Mouse (Mus musculus) kidney, embryonic 16.5 days (tissue): ENCODE measurements around the gene Nkx2-3. TPM values are rescaled to one million over a fixed set of nuclear protein-coding genes. Genes with fewer than 3 reads are reported as not detected.

Experiments used
- ATAC-seq: fragments of 200-750 bp; cut with Nextera tagmentation; 2 replicates; pipeline ENCODE4 v1.8.0; 2017; ENCODE audit warnings: moderate TSS enrichment; ENCODE audit not compliant: low FRiP score, low TSS enrichment
- H3K27ac ChIP-seq: fragments of 300-500 bp; sonication (generic); 2 replicates; pipeline ENCODE4 v1.5.1; 2014; ENCODE audit warnings: low read length
- H3K27me3 ChIP-seq: fragments of 300-500 bp; sonication (generic); 2 replicates; pipeline ENCODE4 v1.6.1; 2014; ENCODE audit warnings: low read length, control low read depth, mixed read lengths; ENCODE audit not compliant: insufficient read depth
- H3K36me3 ChIP-seq: fragments of 300-500 bp; sonication (generic); 2 replicates; pipeline ENCODE4 v1.6.1; 2014; ENCODE audit warnings: low read length, control low read depth, mixed read lengths; ENCODE audit not compliant: insufficient read depth
- H3K4me1 ChIP-seq: fragments of 300-500 bp; sonication (generic); 2 replicates; pipeline ENCODE4 v1.6.1; 2014; ENCODE audit warnings: low read length, control low read depth, mixed read lengths; ENCODE audit not compliant: insufficient read depth
- H3K4me2 ChIP-seq: fragments of 300-500 bp; sonication (generic); replicated peaks from 2 replicates; pipeline ENCODE4 v1.6.1; 2014; ENCODE audit warnings: low read depth, low read length
- H3K4me3 ChIP-seq: fragments of 300-500 bp; sonication (generic); 2 replicates; pipeline ENCODE4 v1.5.1; 2014; ENCODE audit warnings: mild to moderate bottlenecking, low read length
- H3K9ac ChIP-seq: fragments of 300-500 bp; sonication (generic); replicated peaks from 2 replicates; pipeline ENCODE4 v1.6.1; 2014; ENCODE audit warnings: low read length
- H3K9me3 ChIP-seq: fragments of 300-500 bp; sonication (generic); 2 replicates; pipeline ENCODE4 v1.6.1; 2016; ENCODE audit warnings: low read length, control low read depth
- WGBS: fragments of 180-500 bp; shearing (Covaris S2); extraction: QIAGEN DNeasy Blood & Tissue Kit; methylation state at CpG from one replicate; pipeline ENCODE4 v1.1.7; 2014; 5-methylcytosine and 5-hydroxymethylcytosine counted together
- polyA plus RNA-seq: library from polyadenylated mRNA; unstranded; fragments of >200 nt; fragmentation: Nextera tagmentation; extraction: Ambion mirVana; gene quantifications from 2 replicates; pipeline ENCODE4 v1.2.1, GENCODE M21; 2015

The Nkx2-3 gene
- 0.07 TPM in 1 of 2 replicates, not detected in the other for polyA plus RNA-seq

GRCm38 (mm10) chr19:43612051-43612450 lies at the start of gene Nkx2-3:
Gene Nkx2-3 (plus strand): TSS chr19:43612325.
- no peak within 1 kb of the TSS for H3K27ac ChIP-seq
- no peak within 1 kb of the TSS for H3K9ac ChIP-seq
- WGBS: under 1% methylated on average over 24 of the region's 24 CpGs
- H3K27me3 ChIP-seq: peaks cover 93% of the 10 kb centered on the region
- 0 out of 2 replicates have a peak within 1 kb of the TSS, but pooled peaks have one; percentile 23 for H3K4me2 ChIP-seq
- peak; percentile 29; the same call in 1 of the 2 replicates for ATAC-seq
- no peaks in the 10 kb centered on the region for H3K36me3 ChIP-seq
- H3K4me1 ChIP-seq: peaks cover 23% of the 10 kb centered on the region
- H3K9me3 ChIP-seq: no peaks in the 10 kb centered on the region
- H3K4me3 ChIP-seq: 0 out of 2 replicates have a peak within 1 kb of the TSS, but pooled peaks have one; percentile 8

- Histone ChIP-seq H3K9ac (no peak overlapping the region), H3K9me3 (no peaks in the 10 kb centered on the region), H3K27me3 (peaks cover 5% of the 10 kb centered on the region), H3K4me2 (no peak overlapping the region), H3K36me3 (no peaks in the 10 kb centered on the region), H3K4me3 (no peak overlapping the region), H3K4me1 (no peaks in the 10 kb centered on the region), H3K27ac (no peak overlapping the region)
- WGBS: 63% methylated on average over 5 of the region's 5 CpGs
- ATAC-seq: no peak
These were observed 49.0 kb upstream of the Nkx2-3 start for GRCm38 (mm10) chr19:43563166-43563565.

DNA sequence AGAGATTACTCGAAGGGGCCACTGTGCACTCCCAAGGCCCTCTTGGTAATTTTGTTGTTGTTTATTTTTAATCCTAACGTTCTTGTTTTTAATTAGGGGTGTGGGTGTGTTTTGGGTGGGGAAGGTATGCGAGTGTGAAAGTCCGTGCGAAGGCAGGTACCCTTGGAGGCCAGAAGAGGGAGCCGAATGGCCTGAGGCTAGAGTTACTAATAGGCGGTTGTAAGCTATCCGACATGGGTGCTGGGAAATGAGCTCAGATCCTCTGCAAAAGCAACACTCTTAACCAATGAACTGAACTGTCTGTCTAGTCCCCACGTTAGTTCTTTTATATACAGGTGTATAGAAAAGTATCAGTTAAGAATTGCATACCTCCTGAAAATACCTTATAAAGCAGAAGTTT lies 43.8 kb upstream of the Nkx2-3 start:
- 51% methylated on average over 9 of the region's 9 CpGs for WGBS
- H3K27me3 ChIP-seq: peaks cover 42% of the 10 kb centered on the region
- ATAC-seq: no peak

GRCm38 (mm10) chr19:43569133-43569532 lies 43.0 kb upstream of the Nkx2-3 start:
- H3K27ac ChIP-seq: no peak overlapping the region
- H3K4me2 ChIP-seq: no peak overlapping the region
- H3K4me1 ChIP-seq: no peaks in the 10 kb centered on the region
- 56% methylated on average over 6 of the region's 6 CpGs for WGBS
- H3K36me3 ChIP-seq: no peaks in the 10 kb centered on the region
- no peak overlapping the region for H3K4me3 ChIP-seq
- peaks cover 50% of the 10 kb centered on the region for H3K27me3 ChIP-seq
- no peak for ATAC-seq
- H3K9me3 ChIP-seq: no peaks in the 10 kb centered on the region
- H3K9ac ChIP-seq: no peak overlapping the region

More for the DNA sequence above, 43.8 kb upstream of the Nkx2-3 start:
- H3K4me1 ChIP-seq: no peaks in the 10 kb centered on the region
- H3K9me3 ChIP-seq: no peaks in the 10 kb centered on the region
- no peak overlapping the region for H3K27ac ChIP-seq
- no peaks in the 10 kb centered on the region for H3K36me3 ChIP-seq
- H3K4me3 ChIP-seq: no peak overlapping the region
- no peak overlapping the region for H3K9ac ChIP-seq
- H3K4me2 ChIP-seq: no peak overlapping the region

DNA sequence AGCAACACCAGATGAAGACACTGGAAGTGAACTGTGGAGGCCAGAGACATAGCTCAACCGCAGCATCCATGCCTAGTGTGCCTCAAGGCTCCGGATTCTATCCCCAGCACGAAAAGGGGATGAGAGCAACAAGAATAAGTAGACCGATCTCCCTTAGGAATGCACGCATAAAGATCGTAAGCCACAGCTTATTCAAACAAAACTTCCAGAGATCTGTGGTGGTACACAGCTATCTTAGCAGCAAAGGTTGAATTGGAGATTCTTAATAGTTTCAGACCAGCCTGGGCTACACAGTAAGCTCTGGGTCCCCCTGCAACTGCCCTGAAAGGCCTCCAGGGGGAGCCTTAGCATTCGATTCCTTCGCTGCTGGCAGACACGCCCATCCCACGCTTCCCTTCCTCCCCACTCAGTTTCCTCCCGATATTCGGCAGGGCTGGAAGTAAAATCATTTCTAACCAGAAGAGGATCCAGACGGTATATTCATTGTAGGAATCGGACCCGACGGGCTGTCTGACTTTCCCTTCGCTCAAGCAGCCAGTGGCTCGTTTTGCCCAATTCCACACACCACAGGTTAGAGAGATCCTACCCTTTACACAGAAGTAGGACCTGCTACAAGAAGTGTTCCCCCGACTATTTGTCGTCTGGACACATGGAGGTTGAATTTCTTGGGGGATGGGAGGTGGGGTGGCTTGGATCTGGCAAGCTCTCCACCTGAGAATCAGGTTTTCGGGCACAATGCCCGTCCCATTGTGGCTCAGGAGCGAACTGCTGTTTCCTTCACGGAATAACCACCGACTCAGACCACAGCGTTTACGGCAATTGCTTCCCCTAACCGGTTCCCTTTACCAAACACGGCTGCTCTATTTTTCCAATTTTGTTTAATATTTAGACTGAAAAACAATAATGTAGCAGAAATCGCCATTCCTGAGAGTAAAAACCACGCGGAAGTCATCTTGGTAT lies 41.0 kb upstream of the Nkx2-3 start:
- H3K27ac ChIP-seq: no peak overlapping the region
- H3K4me3 ChIP-seq: peak overlapping the region; percentile 47
- no peaks in the 10 kb centered on the region for H3K36me3 ChIP-seq
- H3K9me3 ChIP-seq: no peaks in the 10 kb centered on the region
- peak overlapping the region; percentile 28; the same call in 1 of the 2 replicates for H3K9ac ChIP-seq
- 0 out of 2 replicates have a peak, but pooled peaks have one; percentile 31 for ATAC-seq
- peak overlapping the region; percentile 75 for H3K4me2 ChIP-seq
- peaks cover 66% of the 10 kb centered on the region for H3K27me3 ChIP-seq
- 12% methylated on average over 32 of the region's 32 CpGs for WGBS
- no peaks in the 10 kb centered on the region for H3K4me1 ChIP-seq

DNA sequence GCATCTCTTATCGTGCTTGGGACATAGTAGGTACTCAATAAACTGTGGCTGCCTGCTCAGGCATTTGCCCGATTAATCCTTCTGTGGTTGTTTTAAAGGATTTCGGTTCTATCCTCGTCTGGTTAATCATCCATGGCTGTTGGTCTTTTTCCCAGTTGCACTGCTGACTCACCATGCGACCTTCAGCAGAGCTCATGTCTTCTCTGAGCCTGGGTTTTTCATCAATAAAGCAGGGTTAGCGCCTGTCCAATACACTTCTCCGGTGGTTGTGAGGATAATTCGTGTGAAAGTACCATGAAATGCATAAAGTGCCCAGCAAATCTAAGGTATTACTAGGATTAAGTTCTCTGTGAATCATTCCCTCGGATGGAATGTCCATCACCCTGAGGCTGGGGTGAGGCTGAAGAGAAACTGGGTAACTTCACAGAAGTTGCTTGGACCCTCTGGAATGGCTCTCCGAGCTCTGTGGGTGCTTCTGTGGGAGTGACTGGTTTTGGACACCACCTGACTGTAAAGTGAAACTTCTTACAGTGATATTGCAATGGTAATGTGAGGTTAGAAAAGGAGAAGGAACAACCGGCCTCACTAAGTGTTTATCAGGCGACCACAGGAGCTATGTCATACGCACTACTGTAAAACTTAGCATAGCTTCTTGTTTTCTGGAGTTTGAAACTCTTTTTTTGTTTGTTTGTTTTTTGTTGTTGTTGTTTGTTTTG lies 32.9 kb upstream of the Nkx2-3 start:
- Histone ChIP-seq H3K27ac (no peak overlapping the region), H3K9me3 (no peaks in the 10 kb centered on the region), H3K4me1 (0 out of 2 replicates have a peak, but pooled peaks cover 2% of the 10 kb centered on the region), H3K27me3 (peaks cover 70% of the 10 kb centered on the region), H3K4me3 (no peak overlapping the region), H3K4me2 (no peak overlapping the region), H3K9ac (no peak overlapping the region), H3K36me3 (no peaks in the 10 kb centered on the region)
- WGBS: 78% methylated on average over 13 of the region's 13 CpGs
- ATAC-seq: no peak

DNA sequence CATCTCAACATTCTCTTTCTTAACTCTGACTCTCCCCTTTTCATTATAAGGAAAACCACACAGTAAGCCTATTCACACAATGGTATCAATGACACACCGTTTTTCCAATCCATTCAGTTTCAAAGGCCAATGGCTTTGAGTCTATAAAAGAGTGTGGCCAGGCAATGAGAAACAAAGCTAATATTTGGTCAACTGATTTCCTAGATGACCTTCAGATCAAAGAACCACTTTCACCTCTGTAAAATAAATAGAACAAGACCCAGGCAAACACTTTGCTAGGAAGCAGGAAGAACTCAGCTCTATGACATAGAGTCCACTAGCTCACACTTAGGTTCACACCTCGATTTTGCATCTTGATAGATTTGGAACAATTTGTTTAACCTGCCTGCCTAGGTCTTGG lies 30.9 kb upstream of the Nkx2-3 start:
- H3K9ac ChIP-seq: no peak overlapping the region
- H3K27ac ChIP-seq: no peak overlapping the region
- H3K27me3 ChIP-seq: peaks cover 73% of the 10 kb centered on the region
- 0 out of 2 replicates have a peak, but pooled peaks cover 7% of the 10 kb centered on the region for H3K4me1 ChIP-seq
- no peaks in the 10 kb centered on the region for H3K9me3 ChIP-seq
- H3K36me3 ChIP-seq: no peaks in the 10 kb centered on the region
- H3K4me2 ChIP-seq: no peak overlapping the region
- H3K4me3 ChIP-seq: no peak overlapping the region
- WGBS: 60% methylated on average over 2 of the region's 2 CpGs
- no peak for ATAC-seq

DNA sequence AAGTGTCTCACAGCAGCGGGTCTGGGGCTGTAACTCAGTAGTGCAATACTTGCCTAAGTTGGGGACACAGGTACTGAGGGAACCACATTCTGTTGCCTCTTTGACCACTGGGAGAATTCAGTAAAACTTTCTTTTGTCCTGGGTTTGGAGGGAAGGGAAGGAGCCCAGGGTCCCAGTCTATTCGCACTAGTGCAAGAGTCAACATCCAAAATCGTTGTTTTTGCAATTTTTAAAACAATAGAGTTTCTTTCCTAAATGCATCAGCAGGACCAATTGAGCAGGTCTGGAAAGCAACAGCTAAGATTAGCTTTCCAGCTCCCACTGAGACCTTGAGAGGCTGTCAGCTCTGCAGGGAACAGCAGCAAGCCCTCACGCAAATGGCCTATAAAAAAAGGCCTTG lies 28.9 kb upstream of the Nkx2-3 start:
- H3K27ac ChIP-seq: no peak overlapping the region
- peaks cover 81% of the 10 kb centered on the region for H3K27me3 ChIP-seq
- WGBS: 14% methylated on average over 4 of the region's 4 CpGs
- no peak overlapping the region for H3K9ac ChIP-seq
- no peak for ATAC-seq
- no peaks in the 10 kb centered on the region for H3K9me3 ChIP-seq
- no peak overlapping the region for H3K4me3 ChIP-seq
- H3K4me2 ChIP-seq: no peak overlapping the region
- no peaks in the 10 kb centered on the region for H3K36me3 ChIP-seq
- H3K4me1 ChIP-seq: 0 out of 2 replicates have a peak, but pooled peaks cover 7% of the 10 kb centered on the region

DNA sequence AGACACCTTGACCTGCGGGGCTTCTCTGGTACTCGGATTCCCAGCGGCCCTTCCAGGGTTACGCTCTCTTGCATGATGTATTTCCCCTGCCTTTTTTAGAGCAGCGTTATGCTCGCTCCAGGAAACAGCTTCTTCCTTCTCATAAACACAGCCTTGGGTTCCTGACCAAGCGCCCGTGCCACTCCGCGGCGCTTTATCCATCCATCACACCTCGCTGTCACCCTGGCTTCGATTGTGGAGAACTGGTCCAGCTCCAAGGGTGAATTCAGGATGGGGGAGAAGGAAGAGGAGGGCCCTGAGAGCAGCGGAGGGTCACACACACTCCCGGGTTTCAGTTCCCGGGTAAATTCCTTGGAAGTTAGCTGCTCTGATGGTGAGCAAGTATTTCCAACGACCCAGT lies 28.5 kb upstream of the Nkx2-3 start:
- no peak for ATAC-seq

More for the DNA sequence above, 28.5 kb upstream of the Nkx2-3 start:
- Histone ChIP-seq H3K27ac (no peak overlapping the region), H3K27me3 (peaks cover 81% of the 10 kb centered on the region), H3K4me1 (0 out of 2 replicates have a peak, but pooled peaks cover 7% of the 10 kb centered on the region), H3K9me3 (no peaks in the 10 kb centered on the region), H3K36me3 (no peaks in the 10 kb centered on the region), H3K4me3 (no peak overlapping the region), H3K9ac (no peak overlapping the region), H3K4me2 (no peak overlapping the region)
- 2% methylated on average over 17 of the region's 17 CpGs for WGBS
